Mouse (Mus musculus) small intestine, adult 2 months (tissue): ENCODE results near the gene Igsf21. TPM values are rescaled to one million over a fixed set of nuclear protein-coding genes. Genes with fewer than 3 reads are reported as not detected.

Source experiments
- H3K27ac ChIP-seq: fragments of 200-500 bp; 2 replicates; pipeline ENCODE4 v1.5.1; 2012; ENCODE audit warnings: low read depth, low read length, control low read depth, inconsistent platforms; ENCODE audit not compliant: insufficient read depth
- H3K27me3 ChIP-seq: fragments of 200-500 bp; 2 replicates; pipeline ENCODE4 v1.6.1; 2012; ENCODE audit warnings: mild to moderate bottlenecking, moderate library complexity, low read length, inconsistent platforms; ENCODE audit not compliant: control insufficient read depth, insufficient read depth
- H3K36me3 ChIP-seq: fragments of 200-500 bp; 2 replicates; pipeline ENCODE4 v1.6.1; 2012; ENCODE audit warnings: mild to moderate bottlenecking, low read length, control low read depth, inconsistent platforms; ENCODE audit not compliant: control insufficient read depth, insufficient read depth
- H3K4me1 ChIP-seq: fragments of 200-500 bp; 2 replicates; pipeline ENCODE4 v1.6.1; 2012; ENCODE audit warnings: low read length, inconsistent platforms, mixed read lengths; ENCODE audit not compliant: control insufficient read depth, insufficient read depth, insufficient read length
- H3K4me3 ChIP-seq: fragments of 200-500 bp; 2 replicates; pipeline ENCODE4 v1.5.1; 2012; ENCODE audit warnings: low read depth, mild to moderate bottlenecking, control low read depth, inconsistent platforms, low read length, moderate library complexity
- CTCF ChIP-seq: fragments of 200-500 bp; IDR thresholded peaks from 2 replicates; pipeline ENCODE4 v1.5.1; 2012; ENCODE audit warnings: low read depth, mild to moderate bottlenecking, control low read depth, inconsistent platforms, low read length, moderate library complexity, mixed read lengths; ENCODE audit not compliant: insufficient replicate concordance, insufficient read length; ENCODE audit errors: extremely low read depth
- POLR2A ChIP-seq: fragments of 200-500 bp; IDR thresholded peaks from 2 replicates; pipeline ENCODE4 v1.6.1; 2012; ENCODE audit warnings: low read depth, mild to moderate bottlenecking, control low read depth, inconsistent platforms, low read length, moderate library complexity
- WGBS: fragments of 180-500 bp; shearing (Covaris S2); methylation state at CpG from one replicate; pipeline ENCODE4 v1.1.7; 2018; 5-methylcytosine and 5-hydroxymethylcytosine counted together
- polyA plus RNA-seq: library from polyadenylated mRNA; depleted of rRNA; stranded (reverse); fragments of >200 nt; gene quantifications from 2 replicates; pipeline ENCODE4 v1.2.3, GENCODE M21; 2012

Igsf21 gene
- polyA plus RNA-seq, 1 experiment: 1.0 TPM

DNA sequence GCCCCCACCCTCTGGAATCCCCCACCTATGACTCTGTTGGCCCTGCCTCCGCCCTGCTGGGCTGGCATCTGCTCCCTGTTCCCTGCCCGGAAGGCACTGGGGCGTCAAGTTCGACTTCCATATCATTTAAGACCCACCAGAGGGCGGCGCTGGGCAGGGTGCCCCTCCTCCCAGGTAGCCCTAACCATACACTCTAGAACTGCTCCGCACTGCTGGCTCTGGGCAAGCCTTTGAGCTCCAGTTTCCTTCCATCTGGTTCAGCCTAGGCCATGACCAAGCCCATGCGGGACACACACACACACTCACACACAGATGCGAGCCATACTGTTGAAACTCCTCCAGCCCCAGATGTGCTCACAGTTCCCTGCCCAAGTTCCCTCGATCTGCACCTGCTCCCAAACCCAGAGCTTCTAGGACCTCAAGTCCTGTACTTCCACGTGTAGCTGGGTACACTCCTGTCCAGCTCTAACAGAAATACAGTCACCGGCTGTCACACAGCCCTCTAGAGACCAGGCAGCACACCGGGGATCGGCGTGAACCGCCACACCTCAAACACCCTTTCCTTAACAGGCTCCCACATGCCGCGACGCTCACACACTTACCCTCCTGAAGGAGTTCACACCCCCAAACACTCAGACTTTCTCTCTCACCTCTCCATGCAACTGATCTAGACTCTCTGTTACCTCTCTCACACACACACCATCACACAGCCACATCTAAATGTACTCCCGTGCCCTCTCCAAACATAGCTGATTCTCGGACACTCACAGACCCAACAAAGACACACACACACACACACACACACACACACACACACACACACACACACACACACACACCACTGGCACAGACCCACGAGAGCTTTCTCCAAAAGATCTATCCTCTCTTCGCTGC lies 1.1 kb downstream of the Igsf21 start:
- H3K27me3 ChIP-seq: peaks cover 36% of the 10 kb centered on the region
- H3K4me1 ChIP-seq: no peaks in the 10 kb centered on the region; the same call in 1 of the 2 replicates
- TF ChIP-seq CTCF (no peak), POLR2A (no peak)
- no peak overlapping the region for H3K4me3 ChIP-seq
- H3K27ac ChIP-seq: no peak overlapping the region
- H3K36me3 ChIP-seq: no peaks in the 10 kb centered on the region
- WGBS: 6% methylated on average over 23 of the region's 23 CpGs

DNA sequence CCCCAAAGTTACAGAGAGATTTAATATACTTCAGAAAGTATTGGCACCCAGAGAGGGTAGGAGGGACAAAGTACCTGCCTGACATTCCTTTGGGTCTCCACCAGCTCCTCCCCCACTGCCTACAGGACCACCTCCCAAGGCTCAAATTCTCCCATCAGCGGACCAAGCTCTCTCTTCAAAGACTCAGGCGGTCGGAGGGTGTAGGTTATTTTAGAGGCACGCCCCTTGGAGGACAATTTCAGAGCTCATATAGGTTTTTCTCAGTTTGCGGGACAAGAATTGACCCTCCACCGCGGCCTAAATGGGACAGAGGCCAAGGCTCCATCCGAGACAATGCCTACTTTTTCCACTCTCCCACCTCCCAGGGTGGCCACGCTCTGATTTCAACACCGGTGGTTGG lies 1.7 kb downstream of the Igsf21 start:
- TF ChIP-seq CTCF: no peak
- no peak for TF ChIP-seq POLR2A
- Histone ChIP-seq H3K4me3 (no peak overlapping the region), H3K27ac (no peak overlapping the region), H3K27me3 (peaks cover 36% of the 10 kb centered on the region), H3K36me3 (no peaks in the 10 kb centered on the region), H3K4me1 (no peaks in the 10 kb centered on the region; the same call in 1 of the 2 replicates)
- WGBS: 5% methylated on average over 10 of the region's 10 CpGs

DNA sequence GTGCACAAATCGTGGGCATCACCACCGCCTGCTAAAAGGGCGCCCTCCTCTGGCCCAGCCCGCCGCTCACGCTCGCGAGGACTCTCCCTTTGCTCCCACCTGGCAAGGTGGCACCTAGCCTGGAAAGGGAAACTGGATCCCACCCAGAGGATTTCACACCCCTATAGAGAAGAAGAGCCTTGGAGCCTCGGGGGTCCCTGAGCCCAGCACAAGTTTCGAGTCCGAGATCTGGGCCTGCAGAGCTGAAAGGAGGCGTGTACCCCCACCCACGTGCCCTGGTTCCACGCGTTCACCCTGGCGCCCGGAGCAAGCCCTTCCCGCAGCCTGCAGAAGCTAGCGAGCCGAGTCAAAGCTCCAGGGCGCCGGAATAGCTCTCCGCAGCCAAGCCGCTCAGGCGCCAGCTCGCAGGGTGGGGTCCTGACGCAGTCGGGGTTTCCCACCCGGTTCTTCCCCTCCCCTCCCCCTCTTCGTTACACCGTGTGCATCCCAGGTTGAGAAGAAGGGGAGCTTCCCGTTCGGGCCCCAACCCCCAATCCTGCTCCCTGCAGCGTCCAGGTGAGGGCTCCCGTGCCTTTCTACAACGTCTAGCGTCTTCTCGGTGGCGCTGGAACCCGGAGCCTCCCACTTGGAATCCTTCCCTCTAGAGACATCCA lies 2.3 kb downstream of the Igsf21 start:
- peaks cover 36% of the 10 kb centered on the region for H3K27me3 ChIP-seq
- TF ChIP-seq CTCF (no peak), POLR2A (no peak)
- WGBS: 4% methylated on average over 40 of the region's 40 CpGs
- H3K4me3 ChIP-seq: no peak overlapping the region
- no peaks in the 10 kb centered on the region; the same call in 1 of the 2 replicates for H3K4me1 ChIP-seq
- no peak overlapping the region for H3K27ac ChIP-seq
- no peaks in the 10 kb centered on the region for H3K36me3 ChIP-seq

DNA sequence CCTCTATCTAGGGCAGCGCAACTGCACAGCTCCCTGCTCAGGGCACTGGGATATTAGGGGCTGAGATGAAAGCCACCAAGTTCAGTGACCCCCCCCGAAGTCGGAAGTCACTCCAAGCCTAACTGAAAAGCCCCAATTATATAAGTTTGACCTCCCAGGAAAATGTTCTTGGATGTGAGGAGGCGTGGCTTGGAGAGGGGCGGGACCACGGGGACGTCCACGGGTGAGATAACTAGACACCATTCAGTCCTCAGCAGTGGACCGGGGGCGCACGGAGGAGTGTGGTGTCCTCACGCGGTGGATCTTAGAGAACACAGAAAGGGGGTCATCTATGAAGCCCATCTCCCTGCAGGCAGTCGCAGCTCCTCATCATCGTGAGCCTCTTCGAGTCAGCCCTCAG lies 3.4 kb downstream of the Igsf21 start:
- Histone ChIP-seq H3K27me3 (peaks cover 33% of the 10 kb centered on the region), H3K4me1 (no peaks in the 10 kb centered on the region), H3K27ac (no peak overlapping the region), H3K4me3 (no peak overlapping the region), H3K36me3 (no peaks in the 10 kb centered on the region)
- 24% methylated on average over 16 of the region's 16 CpGs for WGBS
- TF ChIP-seq POLR2A: no peak
- no peak for TF ChIP-seq CTCF

DNA sequence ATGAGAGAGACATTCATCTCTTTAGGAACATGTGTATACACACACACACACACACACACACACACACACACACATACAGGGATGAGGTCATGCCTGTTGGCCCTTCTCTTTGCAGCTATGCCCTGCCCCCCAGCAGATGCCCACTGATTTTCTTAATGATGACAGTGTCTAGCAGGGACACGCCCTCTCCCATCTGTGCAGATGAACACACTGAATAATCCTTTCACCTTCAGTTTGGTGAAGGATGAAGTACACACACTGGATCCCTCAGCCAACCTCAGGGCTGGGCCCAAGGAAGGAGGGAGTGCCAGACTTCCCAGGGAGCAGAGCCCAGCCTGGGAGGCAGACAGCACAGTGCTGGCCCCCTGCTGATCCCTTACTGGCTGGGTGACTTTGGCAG lies 4.3 kb downstream of the Igsf21 start:
- 46% methylated on average over 1 of the region's 1 CpGs for WGBS
- no peak for TF ChIP-seq POLR2A
- TF ChIP-seq CTCF: no peak
- H3K27ac ChIP-seq: no peak overlapping the region
- H3K4me3 ChIP-seq: no peak overlapping the region
- H3K27me3 ChIP-seq: peaks cover 28% of the 10 kb centered on the region
- H3K36me3 ChIP-seq: no peaks in the 10 kb centered on the region
- no peaks in the 10 kb centered on the region for H3K4me1 ChIP-seq

DNA sequence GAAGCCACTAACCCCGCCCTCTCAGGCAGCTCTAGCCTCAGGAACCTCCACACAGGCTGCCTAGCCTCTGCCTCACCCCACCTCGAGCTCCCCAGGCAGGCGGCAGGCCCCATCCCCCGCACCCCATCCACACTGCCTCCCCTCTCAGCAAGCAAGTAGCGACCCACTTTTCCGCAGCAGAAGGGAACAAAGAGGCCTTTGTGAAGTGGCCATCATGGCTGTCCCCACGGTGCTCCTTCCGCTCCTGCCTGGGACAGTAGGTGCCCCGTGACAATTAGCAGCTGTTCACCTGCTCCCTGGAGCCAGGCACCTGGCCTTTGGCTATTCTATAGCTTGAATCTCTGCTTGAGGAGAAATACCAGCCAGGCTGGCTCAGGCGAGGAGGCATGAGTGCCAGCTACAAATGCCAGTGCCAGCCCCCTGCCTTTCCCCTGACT lies 9.3 kb downstream of the Igsf21 start:
- no peaks in the 10 kb centered on the region for H3K27me3 ChIP-seq
- H3K4me3 ChIP-seq: no peak overlapping the region
- H3K27ac ChIP-seq: no peak overlapping the region
- no peak for TF ChIP-seq CTCF
- no peak for TF ChIP-seq POLR2A
- H3K4me1 ChIP-seq: no peaks in the 10 kb centered on the region
- 20% methylated on average over 9 of the region's 10 CpGs for WGBS
- H3K36me3 ChIP-seq: no peaks in the 10 kb centered on the region
